Mouse (Mus musculus) layer of hippocampus, adult 9-11 months (tissue): ENCODE measurements at regions not wholly inside any gene's neighbourhood (a gene's known extent, or its start where the extent isn't known, plus 50 kb on each side); places are given as distances from the start of the nearest gene placed in this dataset.

ENCODE experiments used
- DNase-seq: peaks from one replicate; pipeline ENCODE4 v3.0.0; 2022

- DNase-seq: no peak
Observed at GRCm38 (mm10) chr2:103893805-103894204, 64.0 kb upstream of the Lmo2 start.

DNA sequence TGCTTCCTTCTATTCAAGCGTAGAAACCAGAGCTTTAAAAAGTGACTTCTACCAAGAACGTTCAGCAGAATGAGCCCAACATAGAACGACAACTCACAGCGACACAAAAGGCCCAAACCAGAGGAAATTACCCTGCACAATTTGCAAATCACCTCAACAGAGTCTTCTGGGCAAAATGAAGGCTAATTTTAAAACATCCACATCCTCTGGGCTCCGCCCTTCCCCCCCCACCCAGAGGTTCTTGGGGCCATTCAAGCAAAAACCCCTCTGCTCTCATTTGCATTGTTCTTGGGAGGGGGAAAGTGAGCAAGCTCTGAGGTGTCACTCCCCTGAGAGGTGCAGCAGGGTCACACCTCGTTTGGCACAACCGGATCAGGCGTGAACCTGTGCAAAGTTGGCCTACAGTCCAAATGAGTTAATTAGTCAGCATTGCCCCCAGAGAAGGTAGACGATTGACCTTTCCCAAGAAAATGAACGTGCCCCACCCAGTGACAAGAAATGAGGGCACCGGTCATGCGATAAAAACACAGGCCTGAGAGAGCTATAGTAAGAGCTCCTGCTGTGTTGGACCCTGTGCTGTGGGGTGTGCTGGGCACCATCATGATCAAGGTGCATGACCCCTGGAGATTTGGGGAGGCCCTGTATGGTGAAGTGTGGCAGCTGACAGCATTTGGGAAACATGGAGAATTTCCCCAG is 62.7 kb upstream of the Lmo2 start:
- no peak for DNase-seq

- DNase-seq: no peak
Observed at GRCm38 (mm10) chr2:103896160-103896559, 61.6 kb upstream of the Lmo2 start.

DNA sequence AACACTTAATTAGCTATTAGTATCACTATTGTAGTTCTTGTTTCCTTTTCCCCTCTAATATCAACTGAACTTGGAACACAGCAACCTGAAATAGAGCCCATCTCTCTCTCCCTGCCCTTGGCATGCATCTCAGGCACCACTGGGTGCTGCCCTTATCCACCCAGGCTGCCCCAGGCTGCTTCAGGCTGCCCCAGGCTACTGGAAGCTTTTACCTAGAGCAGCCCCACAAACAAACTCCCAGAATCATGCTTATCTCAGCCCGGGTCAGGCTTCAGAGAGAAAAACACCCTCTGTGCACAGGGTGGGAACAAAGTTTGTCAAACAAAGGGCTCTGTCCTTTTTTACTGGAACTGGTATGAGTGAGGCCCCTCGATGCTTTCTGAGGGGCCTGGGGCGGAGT is 61.0 kb upstream of the Lmo2 start:
- DNase-seq: no peak

GRCm38 (mm10) chr2:103899713-103900112 is 58.1 kb upstream of the Lmo2 start:
- no peak for DNase-seq

- DNase-seq: no peak
Observed at GRCm38 (mm10) chr2:103900384-103900783, 57.4 kb upstream of the Lmo2 start.

- DNase-seq: peak; percentile 59
Observed at GRCm38 (mm10) chr2:103901457-103901856, 56.3 kb upstream of the Lmo2 start.

GRCm38 (mm10) chr2:103902777-103903176 is 55.0 kb upstream of the Lmo2 start:
- no peak for DNase-seq

GRCm38 (mm10) chr2:103905681-103906080 is 52.1 kb upstream of the Lmo2 start:
- no peak for DNase-seq

DNA sequence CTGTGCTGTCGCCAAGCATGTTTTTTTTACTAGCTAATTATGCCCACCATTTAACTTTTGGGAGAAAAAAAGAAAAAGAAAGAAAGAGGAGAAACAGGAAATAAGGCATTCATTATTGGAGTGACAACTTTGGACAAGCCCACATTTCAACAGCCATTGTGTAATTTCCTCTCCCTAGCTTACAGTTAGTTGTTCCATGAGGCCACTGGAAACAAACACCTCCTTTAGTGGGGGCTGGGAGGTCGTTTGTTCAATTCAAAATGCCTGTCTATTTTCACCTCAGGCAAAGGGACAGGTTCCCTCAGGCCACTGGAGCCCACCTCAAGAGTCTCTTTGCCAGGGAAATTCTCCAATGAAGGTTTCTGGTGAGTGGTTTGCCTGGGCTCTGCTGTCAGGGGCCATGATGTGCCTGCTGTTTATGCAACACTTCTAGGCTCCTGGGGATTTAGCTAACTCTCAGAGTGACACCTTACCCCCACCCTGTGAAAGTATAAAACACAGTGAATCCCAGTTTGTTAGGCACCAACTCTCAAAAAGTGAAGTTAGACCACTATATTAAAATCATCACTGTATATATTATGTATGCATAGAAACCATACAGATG is 51.1 kb upstream of the Lmo2 start:
- no peak for DNase-seq
